Mouse (Mus musculus): ENCODE results near the gene Tubb1. TPM values are rescaled to one million over a fixed set of nuclear protein-coding genes. Genes with fewer than 3 reads are reported as not detected.
A peak's percentile ranks its signal among the peaks of the same experiment; 100 is the strongest.

Tubb1 gene
- total RNA-seq, 1 experiment from 2014 or later = 24.5 TPM

GRCm38 (mm10) chr2:174439961-174440360 lies 10.5 kb upstream of the Tubb1 start:
- no peak for ATAC-seq (replicated peaks; ENCODE audit: insufficient number of reproducible peaks, low FRiP score, low TSS enrichment, poor library complexity, severe bottlenecking)

- no peak for ATAC-seq (replicated peaks; ENCODE audit: insufficient number of reproducible peaks, low FRiP score, low TSS enrichment, poor library complexity, severe bottlenecking)
Measured at GRCm38 (mm10) chr2:174441898-174442297, 8.6 kb upstream of the Tubb1 start.

DNA sequence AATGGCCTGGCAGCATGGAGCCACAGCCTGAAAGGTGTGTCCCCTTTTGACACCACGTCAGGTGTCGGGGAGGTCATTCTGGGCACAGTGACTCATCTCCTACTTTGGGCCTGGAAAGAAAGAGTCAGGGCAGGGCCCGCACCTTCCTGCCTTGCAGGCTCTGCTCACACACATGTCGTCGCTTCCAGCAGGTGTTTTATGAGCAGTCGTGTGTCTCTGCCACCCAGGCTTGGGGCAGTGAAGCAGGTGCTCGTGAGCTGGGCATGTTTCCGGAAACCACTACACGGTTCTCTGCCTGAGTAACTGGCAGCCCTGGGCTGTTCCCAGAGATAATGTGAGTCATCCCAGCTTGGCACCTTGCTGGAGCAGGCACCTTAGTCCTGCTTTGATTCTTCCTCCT lies 8.0 kb upstream of the Tubb1 start:
- ATAC-seq (replicated peaks; ENCODE audit: insufficient number of reproducible peaks, low FRiP score, low TSS enrichment, poor library complexity, severe bottlenecking) = no peak

GRCm38 (mm10) chr2:174443046-174443445 lies 7.4 kb upstream of the Tubb1 start:
- ATAC-seq (replicated peaks; ENCODE audit: insufficient number of reproducible peaks, low FRiP score, low TSS enrichment, poor library complexity, severe bottlenecking) = no peak

DNA sequence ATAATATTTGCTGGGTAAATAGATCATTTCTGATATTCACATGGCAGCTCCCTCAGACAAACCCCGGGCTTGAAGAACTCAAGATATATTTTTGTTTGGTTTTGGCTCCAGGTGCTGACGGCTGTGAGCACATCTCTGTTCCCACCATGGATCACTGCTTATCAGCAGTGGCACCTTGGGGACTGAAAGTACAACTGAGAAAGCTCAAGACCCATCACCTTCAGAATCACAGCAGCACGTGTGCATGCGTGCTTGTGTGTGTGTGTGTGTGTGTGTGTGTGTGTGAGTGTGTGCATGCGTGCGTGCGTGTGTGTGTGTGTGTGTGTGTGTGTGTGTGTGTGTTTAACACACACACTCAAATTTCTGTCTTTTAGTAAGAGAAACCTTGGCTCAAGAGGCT lies 6.1 kb upstream of the Tubb1 start:
- ATAC-seq (replicated peaks; ENCODE audit: insufficient number of reproducible peaks, low FRiP score, low TSS enrichment, poor library complexity, severe bottlenecking) = no peak

DNA sequence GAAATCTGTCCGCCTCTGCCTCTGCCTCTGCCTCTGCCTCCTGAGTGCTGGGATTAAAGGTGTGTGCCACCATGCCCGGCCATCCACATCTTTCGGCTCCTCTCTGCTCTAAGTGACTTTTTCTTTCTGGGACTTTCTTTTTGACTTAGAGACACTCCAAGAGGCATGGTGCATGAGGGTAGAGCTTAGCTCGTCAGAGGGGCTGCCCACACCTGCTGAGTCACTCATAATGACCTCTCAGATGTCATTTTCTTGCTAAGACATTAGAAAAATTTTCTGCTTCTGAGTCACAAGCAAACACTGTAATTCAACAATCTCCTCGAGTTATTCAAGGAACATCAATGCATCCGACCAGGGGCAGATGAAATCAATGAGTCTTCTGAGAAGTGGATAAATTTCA lies 5.5 kb upstream of the Tubb1 start:
- ATAC-seq (replicated peaks; ENCODE audit: insufficient number of reproducible peaks, low FRiP score, low TSS enrichment, poor library complexity, severe bottlenecking) = no peak

DNA sequence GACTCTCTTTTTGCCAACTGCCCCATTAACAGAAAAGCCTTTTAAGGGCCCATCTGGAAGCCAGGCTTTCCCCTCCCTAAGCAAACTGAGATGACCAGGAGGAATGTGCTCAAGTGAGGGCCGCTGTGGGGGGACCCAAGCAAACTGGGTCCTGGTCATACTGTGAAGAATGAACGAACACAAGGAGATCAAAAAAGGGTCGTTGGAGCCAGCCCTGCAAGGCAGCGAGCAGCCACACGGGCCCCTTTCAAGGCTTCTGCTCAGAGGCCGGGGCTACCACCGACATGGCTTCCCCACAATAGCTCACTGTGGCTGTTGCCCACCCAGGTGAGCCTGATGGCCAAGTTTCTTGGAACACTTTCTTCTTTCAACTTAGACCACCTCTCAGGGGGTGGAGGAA lies 4.0 kb upstream of the Tubb1 start:
- no peak for ATAC-seq (replicated peaks; ENCODE audit: insufficient number of reproducible peaks, low FRiP score, low TSS enrichment, poor library complexity, severe bottlenecking)

DNA sequence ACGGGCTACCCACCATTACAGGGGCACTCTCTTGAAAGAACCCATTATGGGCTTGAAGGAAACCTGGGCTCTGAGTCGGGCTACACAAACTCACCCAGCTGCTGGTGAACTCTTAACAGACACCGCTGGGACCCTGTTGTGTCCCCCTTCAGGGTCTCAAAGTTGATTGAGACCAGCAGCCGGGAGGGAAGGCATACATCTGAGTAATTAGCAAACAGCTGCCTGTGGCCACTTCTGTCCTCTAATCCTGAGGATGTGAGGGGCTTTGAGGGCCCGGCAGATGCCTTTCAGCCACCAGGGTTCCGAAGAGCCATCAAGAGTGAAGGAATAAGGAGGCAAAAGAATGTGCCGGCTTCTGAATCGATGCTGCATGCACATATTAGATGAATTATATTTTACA lies 3.6 kb upstream of the Tubb1 start:
- no peak for ATAC-seq (replicated peaks; ENCODE audit: insufficient number of reproducible peaks, low FRiP score, low TSS enrichment, poor library complexity, severe bottlenecking)

DNA sequence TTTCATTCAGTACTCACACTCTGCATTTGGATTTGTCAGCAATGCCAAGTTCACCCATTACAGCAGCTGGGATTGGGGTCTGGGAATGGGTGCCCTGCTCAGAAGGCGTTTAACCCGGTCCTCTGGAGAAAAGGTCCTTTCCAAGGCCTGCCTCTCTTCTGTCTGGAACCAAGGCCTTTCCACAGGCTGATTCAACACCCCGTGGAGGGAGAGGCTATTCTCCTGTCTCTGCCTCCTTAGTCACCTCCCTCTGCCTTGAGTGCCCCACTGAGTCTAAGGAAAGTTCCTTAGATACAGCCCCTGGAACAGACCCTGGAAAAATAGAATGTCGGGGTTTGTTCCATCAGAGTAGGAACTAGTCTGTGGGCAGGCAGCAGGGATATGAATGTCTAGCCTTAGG lies 2.1 kb upstream of the Tubb1 start:
- ATAC-seq (replicated peaks; ENCODE audit: insufficient number of reproducible peaks, low FRiP score, low TSS enrichment, poor library complexity, severe bottlenecking) = no peak

- 0 out of 2 replicates have a peak, but pooled peaks have one; percentile 22 for ATAC-seq (replicated peaks; ENCODE audit: insufficient number of reproducible peaks, low FRiP score, low TSS enrichment, poor library complexity, severe bottlenecking)
Measured at GRCm38 (mm10) chr2:174453681-174454080, 3.2 kb downstream of the Tubb1 start.

- no peak for ATAC-seq (replicated peaks; ENCODE audit: insufficient number of reproducible peaks, low FRiP score, low TSS enrichment, poor library complexity, severe bottlenecking)
Measured at GRCm38 (mm10) chr2:174459365-174459764, 8.9 kb downstream of the Tubb1 start.

DNA sequence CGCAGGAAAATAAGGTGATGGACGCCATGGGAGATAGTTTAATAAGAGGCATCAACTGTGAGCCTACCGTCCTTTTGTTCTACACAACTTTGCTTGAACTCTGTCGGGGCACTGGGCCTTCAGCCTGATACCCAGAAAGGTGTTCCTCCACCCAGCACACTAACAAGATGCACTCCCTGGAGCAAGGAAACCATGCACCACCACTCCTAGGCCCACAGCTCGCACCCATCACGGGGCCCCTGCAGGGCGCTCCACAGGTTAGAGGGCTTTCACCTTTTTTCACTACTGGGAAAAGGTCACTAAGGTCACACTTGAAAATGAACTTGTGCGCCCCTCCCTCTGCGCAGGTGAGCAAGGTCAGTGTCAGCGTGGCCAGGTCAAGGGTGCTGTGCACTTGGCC lies 12.9 kb downstream of the Tubb1 start:
- ATAC-seq (replicated peaks; ENCODE audit: insufficient number of reproducible peaks, low FRiP score, low TSS enrichment, poor library complexity, severe bottlenecking) = no peak

DNA sequence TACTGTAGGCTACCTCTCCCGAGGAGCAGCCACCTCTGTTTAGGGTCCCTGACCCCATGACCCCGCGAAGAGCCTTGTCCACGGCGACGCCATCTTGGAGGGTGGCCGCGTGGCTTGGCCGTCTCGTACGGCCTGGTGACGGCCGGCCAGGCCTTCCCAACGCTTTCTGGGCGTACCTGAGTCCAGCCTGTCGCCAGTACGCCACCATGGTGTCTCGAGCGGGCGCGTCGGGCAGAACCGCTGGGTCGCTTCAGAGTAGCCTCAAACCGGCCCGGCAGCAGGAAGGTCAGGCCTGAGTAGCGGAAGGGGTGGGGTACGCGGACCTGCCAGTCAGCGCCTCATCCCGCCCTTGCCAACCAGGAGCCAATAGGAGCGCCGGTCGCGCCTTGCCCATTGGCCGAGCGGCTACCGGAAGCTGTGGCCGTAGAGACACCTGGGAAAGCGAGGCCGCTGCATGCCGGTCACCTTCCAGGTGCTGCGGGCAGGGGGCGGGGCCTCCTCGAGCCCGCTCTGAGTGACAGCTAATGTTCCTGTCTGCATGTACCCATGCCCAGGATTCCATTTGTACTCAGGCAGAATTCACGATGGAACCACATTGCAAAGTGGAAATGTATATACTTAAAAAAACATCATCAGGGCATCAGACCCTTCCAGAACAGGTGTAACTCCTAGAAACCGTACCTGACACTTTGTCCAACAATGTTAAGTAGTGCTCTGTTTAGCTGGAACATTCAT lies 13.5 kb downstream of the Tubb1 start, which contains the start of gene Atp5e:
Gene Atp5e (minus strand): TSS at position 317 of the 735 bp plus-strand sequence.
- peak; percentile 98 for ATAC-seq (replicated peaks; ENCODE audit: insufficient number of reproducible peaks, low FRiP score, low TSS enrichment, poor library complexity, severe bottlenecking)

DNA sequence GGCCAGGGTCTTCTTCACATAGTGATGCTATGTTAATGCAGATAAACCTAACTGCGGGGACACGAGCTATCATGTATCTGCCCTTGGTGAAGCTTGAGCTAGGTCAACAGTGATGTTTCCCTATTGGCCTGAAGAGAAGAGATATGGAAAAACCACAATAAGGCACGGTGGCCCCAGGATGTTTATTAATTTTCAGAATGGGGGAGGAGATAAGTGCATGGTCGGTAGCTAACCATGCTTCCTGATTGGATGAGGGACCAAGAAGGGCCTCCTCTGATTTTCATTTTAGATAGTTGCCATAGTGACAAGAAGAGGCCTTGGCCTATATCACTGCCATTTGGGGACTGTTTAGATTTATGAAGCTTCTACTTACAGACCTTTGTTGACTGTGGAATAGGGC lies 19.8 kb downstream of the Tubb1 start:
- no peak for ATAC-seq (replicated peaks; ENCODE audit: insufficient number of reproducible peaks, low FRiP score, low TSS enrichment, poor library complexity, severe bottlenecking)

GRCm38 (mm10) chr2:174470786-174471405 lies 20.4 kb downstream of the Tubb1 start:
- ATAC-seq (replicated peaks; ENCODE audit: insufficient number of reproducible peaks, low FRiP score, low TSS enrichment, poor library complexity, severe bottlenecking) = no peak

DNA sequence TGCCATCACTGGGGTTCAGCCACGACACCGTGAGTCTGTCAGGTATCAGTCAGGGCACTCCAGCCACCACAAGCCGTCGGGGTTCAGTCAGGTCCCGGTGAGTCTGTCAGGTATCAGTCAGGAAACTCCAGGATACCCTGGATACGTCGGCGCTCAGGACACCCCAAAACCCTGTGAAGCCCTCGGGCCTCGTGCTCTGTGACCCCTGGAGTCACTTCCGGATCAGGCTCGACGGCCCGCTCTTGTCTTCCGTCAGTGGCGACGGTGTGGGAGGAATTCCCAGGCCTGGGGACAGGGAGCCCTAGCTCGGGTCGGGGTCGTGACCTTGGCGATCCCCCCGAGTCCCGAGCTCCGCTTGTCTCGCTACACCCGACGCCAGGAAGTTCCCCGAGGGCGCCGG lies 21.9 kb downstream of the Tubb1 start:
- peak; percentile 10; the same call in 1 of the 2 replicates for ATAC-seq (replicated peaks; ENCODE audit: insufficient number of reproducible peaks, low FRiP score, low TSS enrichment, poor library complexity, severe bottlenecking)

DNA sequence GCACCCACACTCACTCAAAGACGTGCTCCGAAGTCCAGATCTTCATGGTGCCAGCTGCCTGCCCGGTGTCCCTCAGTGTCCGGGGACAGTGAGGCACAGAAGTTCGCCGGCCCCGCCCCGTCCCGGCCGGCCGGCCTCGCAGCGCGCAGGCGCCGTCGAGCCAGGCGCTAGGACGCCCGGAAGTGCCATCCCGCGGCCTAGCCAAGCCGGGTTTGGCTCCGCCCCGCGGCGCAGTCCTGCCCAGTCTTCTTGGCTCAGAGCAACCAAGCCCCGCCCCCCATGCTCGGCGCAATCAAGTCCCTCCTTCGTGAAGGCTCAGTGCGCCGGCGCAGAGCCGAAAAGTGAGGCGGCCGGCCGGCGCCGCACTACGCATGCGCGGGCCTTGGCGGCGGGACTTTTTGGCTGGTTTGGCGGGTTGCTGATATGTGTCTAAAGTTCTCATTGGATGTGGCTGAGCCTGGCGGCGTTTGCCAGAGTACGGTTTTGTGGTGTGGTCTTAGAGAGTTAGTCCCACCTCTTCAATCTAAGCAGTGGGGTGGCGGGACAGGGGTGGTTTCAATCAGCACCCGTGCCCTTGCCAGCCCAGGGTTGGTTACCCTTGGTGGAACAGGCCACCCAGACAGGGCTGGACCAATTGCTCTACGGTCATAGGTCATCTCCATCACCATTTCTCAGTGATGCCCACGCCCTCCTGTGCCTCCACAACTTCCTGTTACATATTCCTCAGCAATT lies 22.5 kb downstream of the Tubb1 start, which contains the start of gene Prelid3b:
Gene Prelid3b (minus strand): TSS at position 264 of the 732 bp plus-strand sequence.
- peak; percentile 83 for ATAC-seq (replicated peaks; ENCODE audit: insufficient number of reproducible peaks, low FRiP score, low TSS enrichment, poor library complexity, severe bottlenecking)

DNA sequence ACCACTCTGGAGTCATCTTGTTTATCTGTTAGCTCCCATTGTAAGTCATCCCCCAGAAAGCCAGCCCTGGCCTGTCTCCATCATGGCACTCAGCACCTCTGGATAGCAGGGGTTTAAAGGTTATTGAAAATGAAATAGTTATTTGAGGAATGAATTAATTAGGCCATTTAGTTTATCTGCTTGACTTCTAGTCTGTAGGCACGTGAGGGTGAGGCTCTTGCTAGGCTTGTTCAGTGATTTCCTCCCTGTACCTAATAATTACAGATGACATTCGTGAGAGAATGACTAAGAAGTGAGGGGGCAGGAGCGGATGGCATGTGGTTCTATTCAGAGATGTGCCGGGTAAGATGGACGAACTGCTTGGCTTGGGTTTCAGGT lies 23.0 kb downstream of the Tubb1 start:
- no peak for ATAC-seq (replicated peaks; ENCODE audit: insufficient number of reproducible peaks, low FRiP score, low TSS enrichment, poor library complexity, severe bottlenecking)

DNA sequence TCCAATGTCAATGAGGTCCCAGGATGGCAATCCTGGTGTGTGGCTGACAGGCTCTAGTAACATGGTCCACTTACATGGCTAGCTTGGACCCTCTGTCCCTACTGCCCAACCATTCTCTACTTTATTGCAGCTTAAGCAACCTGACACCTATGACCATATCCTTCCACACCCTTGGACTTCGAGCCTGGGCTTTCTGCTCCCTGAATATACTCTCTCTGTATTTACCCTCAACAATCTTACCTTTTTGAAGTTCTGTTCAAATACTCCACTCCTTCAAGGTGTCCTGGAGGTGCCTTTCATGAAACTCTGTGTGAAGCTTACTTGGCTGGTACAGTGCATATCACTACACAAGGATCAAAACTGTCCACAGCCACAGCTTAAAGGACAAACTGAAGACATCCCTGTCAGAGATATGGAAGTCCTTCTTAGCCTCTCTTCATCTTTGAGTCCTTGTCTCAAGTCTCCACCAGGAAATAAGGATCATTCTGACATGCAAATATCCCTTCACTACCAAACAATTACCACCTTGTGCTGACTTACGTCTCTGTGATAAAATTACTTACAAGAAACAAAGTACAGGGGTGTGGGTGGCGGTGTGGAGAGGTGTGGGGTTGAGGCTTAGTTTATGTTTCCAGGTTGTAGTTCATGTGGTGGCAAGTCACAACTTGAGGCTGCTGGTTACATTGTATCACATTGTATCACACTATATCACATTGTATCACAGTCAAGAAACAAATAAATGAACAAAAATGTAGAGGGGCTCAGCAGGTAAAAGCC lies 27.2 kb downstream of the Tubb1 start:
- ATAC-seq (replicated peaks; ENCODE audit: insufficient number of reproducible peaks, low FRiP score, low TSS enrichment, poor library complexity, severe bottlenecking) = no peak
